ENCODE assay signal across 10 mouse cellular contexts in genomic region chr4:63408247-63408646, GRCm38 (mm10). TPM values are rescaled to one million over a fixed set of nuclear protein-coding genes. Genes with fewer than 3 reads are reported as not detected.
A peak's percentile ranks its signal among the peaks of the same experiment; 100 is the strongest.
DNase-seq lines count a peak whose midpoint lies in the region; ATAC-seq and TF ChIP-seq lines count a peak whose summit lies in the region.
"Had no signal": no experiment of that assay in that cellular context is flagged by ENCODE, and none has a peak within 500 bp of the region (broad histone marks: within the 10 kb centered on the region; RNA-seq: fewer than 3 reads in every experiment).

No protein-coding gene starts in this region.

- H3K4me2 ChIP-seq in heart, embryonic 14.5 days (ENCODE audit: low read length) = 0 out of 2 replicates have a peak overlapping the region, but pooled peaks have one; percentile 11
- H3K4me2 ChIP-seq in heart, embryonic 11.5 days = no peak overlapping the region
- H3K4me2 ChIP-seq in heart, postnatal 0 days (ENCODE audit: low read depth, low read length) = no peak overlapping the region; the same call in 1 of the 2 replicates

- no peaks in the 10 kb centered on the region for H3K36me3 ChIP-seq in heart, embryonic 14.5 days (ENCODE audit: control insufficient read depth, insufficient read depth, low read length)
- H3K36me3 ChIP-seq in heart, embryonic 11.5 days (ENCODE audit: control insufficient read depth, insufficient read depth, low read length) = no peaks in the 10 kb centered on the region
- H3K36me3 ChIP-seq in heart, postnatal 0 days (replicated peaks; ENCODE audit: control insufficient read depth, insufficient read depth, low read length) = no peaks in the 10 kb centered on the region
- H3K36me3 ChIP-seq in midbrain, embryonic 10.5 days = no peaks in the 10 kb centered on the region

- no peak for TF ChIP-seq CTCF in heart, postnatal 0 days (IDR thresholded peaks at IDR 0.05; ENCODE audit: low read depth)

- no peak overlapping the region for H3K9ac ChIP-seq in heart, embryonic 14.5 days (ENCODE audit: low read length)
- no peak overlapping the region for H3K9ac ChIP-seq in heart, embryonic 11.5 days (ENCODE audit: low read depth, low read length)
- 0 out of 2 replicates have a peak overlapping the region, but pooled peaks have one; percentile 23 for H3K9ac ChIP-seq in heart, postnatal 0 days (replicated peaks; ENCODE audit: low read depth, low read length)

- peaks cover 31 to 48% of the 10 kb centered on the region in 2 experiments for H3K4me1 ChIP-seq in heart, embryonic 14.5 days (ENCODE audit: control insufficient read depth in 2 of 2, insufficient read depth in 2 of 2, low read length in 2 of 2)
- peaks cover 31% of the 10 kb centered on the region for H3K4me1 ChIP-seq in heart, embryonic 11.5 days (ENCODE audit: control insufficient read depth, insufficient read depth, low read length)
- H3K4me1 ChIP-seq in heart, postnatal 0 days (ENCODE audit: control insufficient read depth, insufficient read depth) = peaks cover 14% of the 10 kb centered on the region; the same call in 1 of the 2 replicates
- peaks cover 66% of the 10 kb centered on the region for H3K4me1 ChIP-seq in midbrain, embryonic 10.5 days

- no peak overlapping the region for H3K27ac ChIP-seq in heart, embryonic 14.5 days (replicated peaks in 1 of 2; ENCODE audit: control insufficient read depth in 1 of 2, insufficient read depth in 1 of 2, low read depth in 2 of 2, low read length in 2 of 2)
- H3K27ac ChIP-seq in heart, embryonic 11.5 days (ENCODE audit: low read depth, low read length) = no peak overlapping the region
- 0 out of 2 replicates have a peak overlapping the region, but pooled peaks have one; percentile 18 for H3K27ac ChIP-seq in heart, postnatal 0 days (ENCODE audit: low read depth)
- peak overlapping the region; percentile 69; the same call in 1 of the 2 replicates for H3K27ac ChIP-seq in midbrain, embryonic 10.5 days (replicated peaks)

- DNase-seq in NIH3T3 (ENCODE audit: low read depth) = peak; percentile 63
- no peak for DNase-seq in heart, postnatal 0 days (ENCODE audit: low spot score)
- no peak for DNase-seq in midbrain, embryonic 10.5 days (ENCODE audit: low spot score)
- no peak for DNase-seq in frontal cortex, postnatal 36 days (ENCODE audit: low spot score in 2 of 2)
- DNase-seq in gastrocnemius, postnatal 36 days = no peak
- no peak for DNase-seq in Muller cell, postnatal 12 days (ENCODE audit: inconsistent ontology term)
- DNase-seq: layer of hippocampus, adult 9-11 months had no signal

- intact Hi-C loops in gastrocnemius, postnatal 36 days (cut with DNase I) = loop anchor here (1.0 kb wide), 1 partner anchor 40 kb away; no protein-coding TSS in a partner anchor

- H3K27me3 ChIP-seq in heart, embryonic 14.5 days (ENCODE audit: control insufficient read depth, insufficient read depth, low read length) = 0 out of 2 replicates have a peak, but pooled peaks cover 4% of the 10 kb centered on the region
- H3K27me3 ChIP-seq in heart, embryonic 11.5 days (ENCODE audit: control insufficient read depth, insufficient read depth, low read length) = no peaks in the 10 kb centered on the region; the same call in 1 of the 2 replicates
- H3K27me3 ChIP-seq in heart, postnatal 0 days (ENCODE audit: control insufficient read depth, insufficient read depth, low read length) = 0 out of 2 replicates have a peak, but pooled peaks cover 3% of the 10 kb centered on the region
- H3K27me3 ChIP-seq in midbrain, embryonic 10.5 days (ENCODE audit: low read depth, poor library complexity, severe bottlenecking) = peaks cover 12% of the 10 kb centered on the region; the same call in 1 of the 2 replicates

- 52% methylated on average over 7 of the region's 7 CpGs for WGBS in heart, embryonic 14.5 days
- WGBS in heart, embryonic 11.5 days (ENCODE audit: insufficient replicate concordance) = 57% methylated on average over 7 of the region's 7 CpGs
- WGBS in heart, postnatal 0 days = 42% methylated on average over 7 of the region's 7 CpGs
- WGBS in midbrain, embryonic 10.5 days = 67% methylated on average over 7 of the region's 7 CpGs

- TF ChIP-seq EP300 in heart, postnatal 0 days (IDR thresholded peaks at IDR 0.05; ENCODE audit: low read depth) = no peak

- no peak for ATAC-seq in heart, embryonic 14.5 days (ENCODE audit: insufficient number of reproducible peaks, insufficient read depth, low FRiP score, low read depth)
- ATAC-seq in heart, embryonic 11.5 days (replicated peaks; ENCODE audit: insufficient number of reproducible peaks, low FRiP score, low TSS enrichment) = no peak
- no peak for ATAC-seq in heart, postnatal 0 days (ENCODE audit: insufficient read depth, low read depth)

- H3K4me3 ChIP-seq in heart, embryonic 14.5 days (ENCODE audit: control insufficient read depth in 1 of 2, insufficient read depth in 1 of 2, low read depth in 1 of 2, low read length in 2 of 2) = no peak overlapping the region
- no peak overlapping the region for H3K4me3 ChIP-seq in heart, embryonic 11.5 days (ENCODE audit: low read depth, low read length)
- no peak overlapping the region for H3K4me3 ChIP-seq in heart, postnatal 0 days (ENCODE audit: low read depth, low read length)
- H3K4me3 ChIP-seq in midbrain, embryonic 10.5 days = peak overlapping the region; percentile 60; the same call in 1 of the 2 replicates

- H3K9me3 ChIP-seq in heart, embryonic 14.5 days (ENCODE audit: control insufficient read depth, low read length) = no peaks in the 10 kb centered on the region
- H3K9me3 ChIP-seq in heart, embryonic 11.5 days (replicated peaks; ENCODE audit: control insufficient read depth, low read length) = no peaks in the 10 kb centered on the region
- no peaks in the 10 kb centered on the region for H3K9me3 ChIP-seq in heart, postnatal 0 days (replicated peaks; ENCODE audit: control insufficient read depth, low read length)
- H3K9me3 ChIP-seq in midbrain, embryonic 10.5 days (replicated peaks) = no peaks in the 10 kb centered on the region

RNA-seq across cellular contexts. Expression of gene Akna, which starts 5.1 kb away (rescaled TPM):
- 1.9 and 2.2 TPM in 2 replicates for polyA plus RNA-seq in heart, embryonic 14.5 days (2014; fragmentation: Nextera tagmentation; extraction: Ambion mirVana)
- 3.1 and 3.2 TPM in 2 replicates for polyA plus RNA-seq in heart, embryonic 11.5 days (2014; fragmentation: Nextera tagmentation; extraction: Ambion mirVana)
- total RNA-seq in heart, postnatal 0 days (2014; rRNA removed; ENCODE audit: low replicate concordance) = 4.1 and 5.5 TPM in 2 replicates
- 1.3 and 1.4 TPM in 2 replicates for polyA plus RNA-seq in heart, postnatal 0 days (2015; fragmentation: Nextera tagmentation; extraction: Ambion mirVana)
- polyA plus RNA-seq in midbrain, embryonic 10.5 days (2016; fragmentation: Nextera tagmentation; extraction: Ambion mirVana) = 12.8 and 17.3 TPM in 2 replicates
- total RNA-seq in gastrocnemius, postnatal 36 days (2021) = 1 to 10 TPM; 1.4 to 1.5 TPM

RNA-seq across cellular contexts. Expression of gene Orm2, which starts 46.0 kb away (rescaled TPM):
- not detected in 2 replicates for polyA plus RNA-seq in heart, embryonic 14.5 days (2014; fragmentation: Nextera tagmentation; extraction: Ambion mirVana)
- polyA plus RNA-seq in heart, embryonic 11.5 days (2014; fragmentation: Nextera tagmentation; extraction: Ambion mirVana) = not detected in 2 replicates
- total RNA-seq in heart, postnatal 0 days (2014; rRNA removed; ENCODE audit: low replicate concordance) = not detected in 2 replicates
- not detected in 2 replicates for polyA plus RNA-seq in heart, postnatal 0 days (2015; fragmentation: Nextera tagmentation; extraction: Ambion mirVana)
- not detected in 2 replicates for polyA plus RNA-seq in midbrain, embryonic 10.5 days (2016; fragmentation: Nextera tagmentation; extraction: Ambion mirVana)
- under 1 TPM in 1 of 2 experiments, not detected in 1; 0.36 TPM for total RNA-seq in gastrocnemius, postnatal 36 days (2021)
- polyA plus RNA-seq: neural tube, embryonic 11.5 days had no signal

RNA-seq across cellular contexts. Expression of gene Orm3, which starts 52.3 kb away (rescaled TPM):
- polyA plus RNA-seq in heart, embryonic 14.5 days (2014; fragmentation: Nextera tagmentation; extraction: Ambion mirVana) = not detected in 2 replicates
- polyA plus RNA-seq in heart, embryonic 11.5 days (2014; fragmentation: Nextera tagmentation; extraction: Ambion mirVana) = not detected in 2 replicates
- total RNA-seq in heart, postnatal 0 days (2014; rRNA removed; ENCODE audit: low replicate concordance) = not detected in 2 replicates
- polyA plus RNA-seq in heart, postnatal 0 days (2015; fragmentation: Nextera tagmentation; extraction: Ambion mirVana) = not detected in 2 replicates
- not detected in 2 replicates for polyA plus RNA-seq in midbrain, embryonic 10.5 days (2016; fragmentation: Nextera tagmentation; extraction: Ambion mirVana)
- not detected for total RNA-seq in gastrocnemius, postnatal 36 days (2021)
- polyA plus RNA-seq: neural tube, embryonic 11.5 days had no signal

Comparison
In these comparisons a context has a peak if more than half of its experiments do, and no peak if none do; other contexts are left out.
1. H3K27ac ChIP-seq: peak in heart, postnatal 0 days (single experiment) and midbrain, embryonic 10.5 days (single experiment); none in heart, embryonic 14.5 days (0 of 2) and heart, embryonic 11.5 days (single experiment).